24 mouse cellular contexts compared by ENCODE assay signal in the genomic region with DNA sequence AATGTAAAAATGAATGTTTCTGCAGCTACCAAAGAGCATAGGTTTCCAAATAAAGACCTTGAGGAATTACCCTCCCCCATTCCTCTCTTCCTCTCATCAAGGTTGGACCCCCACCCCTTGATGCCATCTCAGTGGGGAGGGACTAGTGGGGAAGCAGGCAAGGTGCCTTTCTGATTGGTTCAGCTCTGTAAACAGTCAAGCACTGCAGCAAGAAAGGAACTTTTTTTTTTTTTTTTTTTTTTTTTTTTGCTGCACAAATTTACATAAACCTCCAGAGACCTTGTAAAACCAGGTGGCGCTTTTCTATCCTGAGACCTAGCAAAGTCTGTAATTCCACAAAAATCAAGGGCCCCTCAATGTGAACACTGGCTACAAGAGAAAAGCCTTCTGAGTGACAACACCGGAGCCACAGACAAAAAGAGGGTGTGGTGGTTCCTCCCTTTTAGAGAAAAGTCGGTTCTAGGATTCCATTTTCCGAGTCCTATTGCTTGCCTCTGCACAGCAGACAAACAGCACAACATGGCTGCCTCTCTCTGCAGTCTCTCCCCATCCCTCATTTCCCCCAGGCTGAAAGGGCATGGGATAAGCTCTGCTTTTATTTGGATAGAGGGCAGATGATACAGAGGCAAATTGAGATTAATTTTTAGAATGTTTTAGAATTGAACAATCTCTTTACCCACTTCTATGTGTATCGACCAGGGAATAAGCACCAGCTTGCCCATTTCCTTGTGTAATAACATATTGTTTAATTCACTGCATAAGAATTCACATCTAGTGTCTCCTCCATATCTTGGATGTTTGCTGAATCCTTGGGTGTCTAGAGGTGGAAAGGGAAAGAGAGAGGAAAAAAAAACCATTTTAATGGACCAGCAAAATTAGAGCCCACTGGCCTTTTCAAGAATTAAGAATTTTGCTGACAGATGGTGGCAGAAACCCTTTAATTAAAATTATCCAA. TPM values are rescaled to one million over a fixed set of nuclear protein-coding genes. Genes with fewer than 3 reads are reported as not detected.
DNase-seq lines count a peak whose midpoint lies in the region; ATAC-seq lines count a peak whose summit lies in the region.
"Had no signal": no experiment of that assay in that cellular context is flagged by ENCODE, and none has a peak within 500 bp of the region (broad histone marks: within the 10 kb centered on the region; RNA-seq: fewer than 3 reads in every experiment).

No protein-coding gene starts in this region.

- H3K4me2 ChIP-seq in kidney, embryonic 15.5 days, result peak overlapping the region; percentile 75
- peak overlapping the region; percentile 96 for H3K4me2 ChIP-seq in neural tube, embryonic 12.5 days (replicated peaks)
- H3K4me2 ChIP-seq in heart, embryonic 11.5 days, result no peak overlapping the region
- H3K4me2 ChIP-seq: embryonic facial prominence, embryonic 12.5 days; hindbrain, embryonic 12.5 days; liver, embryonic 15.5 days; midbrain, embryonic 15.5 days had no signal

- H3K36me3 ChIP-seq in kidney, embryonic 15.5 days, result no peaks in the 10 kb centered on the region
- H3K36me3 ChIP-seq in neural tube, embryonic 12.5 days, result no peaks in the 10 kb centered on the region
- H3K36me3 ChIP-seq in heart, embryonic 11.5 days (ENCODE audit: control insufficient read depth, insufficient read depth, low read length), result no peaks in the 10 kb centered on the region
- H3K36me3 ChIP-seq: embryonic facial prominence, embryonic 12.5 days; heart, embryonic 10.5 days; hindbrain, embryonic 12.5 days; liver, embryonic 15.5 days; midbrain, embryonic 15.5 days had no signal

- H3K27ac ChIP-seq in kidney, embryonic 15.5 days, result peak overlapping the region; percentile 96
- peak overlapping the region; percentile 21; the same call in 1 of the 2 replicates for H3K27ac ChIP-seq in neural tube, embryonic 12.5 days
- H3K27ac ChIP-seq in heart, embryonic 11.5 days (ENCODE audit: low read depth, low read length), result no peak overlapping the region
- H3K27ac ChIP-seq: embryonic facial prominence, embryonic 12.5 days; heart, embryonic 10.5 days; hindbrain, embryonic 12.5 days; liver, embryonic 15.5 days; midbrain, embryonic 15.5 days had no signal

- H3K27me3 ChIP-seq in kidney, embryonic 15.5 days, result no peaks in the 10 kb centered on the region
- no peaks in the 10 kb centered on the region for H3K27me3 ChIP-seq in neural tube, embryonic 12.5 days (replicated peaks)
- peaks cover 93% of the 10 kb centered on the region for H3K27me3 ChIP-seq in heart, embryonic 11.5 days (ENCODE audit: control insufficient read depth, insufficient read depth, low read length)

- no peak overlapping the region; the same call in 1 of the 2 replicates for H3K9ac ChIP-seq in kidney, embryonic 15.5 days
- peak overlapping the region; percentile 70 for H3K9ac ChIP-seq in neural tube, embryonic 12.5 days
- H3K9ac ChIP-seq in heart, embryonic 11.5 days (ENCODE audit: low read depth, low read length), result no peak overlapping the region
- H3K9ac ChIP-seq: embryonic facial prominence, embryonic 12.5 days; hindbrain, embryonic 12.5 days; liver, embryonic 15.5 days; midbrain, embryonic 15.5 days had no signal

- no peaks in the 10 kb centered on the region for H3K9me3 ChIP-seq in kidney, embryonic 15.5 days (replicated peaks)
- no peaks in the 10 kb centered on the region for H3K9me3 ChIP-seq in neural tube, embryonic 12.5 days
- no peaks in the 10 kb centered on the region for H3K9me3 ChIP-seq in heart, embryonic 11.5 days (replicated peaks; ENCODE audit: control insufficient read depth, low read length)
- H3K9me3 ChIP-seq: embryonic facial prominence, embryonic 12.5 days; heart, embryonic 10.5 days; hindbrain, embryonic 12.5 days; liver, embryonic 15.5 days; megakaryocyte, embryonic 14.5 days; midbrain, embryonic 15.5 days had no signal

- H3K4me3 ChIP-seq in kidney, embryonic 15.5 days (replicated peaks), result peak overlapping the region; percentile 95
- 0 out of 2 replicates have a peak overlapping the region, but pooled peaks have one; percentile 3 for H3K4me3 ChIP-seq in neural tube, embryonic 12.5 days
- H3K4me3 ChIP-seq in heart, embryonic 11.5 days (ENCODE audit: low read depth, low read length), result no peak overlapping the region
- H3K4me3 ChIP-seq: embryonic facial prominence, embryonic 12.5 days; erythroblast, embryonic 14.5 days; heart, embryonic 10.5 days; hindbrain, embryonic 12.5 days; liver, embryonic 15.5 days; megakaryocyte, embryonic 14.5 days; midbrain, embryonic 15.5 days had no signal

- ATAC-seq in kidney, embryonic 15.5 days (replicated peaks; ENCODE audit: low FRiP score), result no peak
- ATAC-seq in neural tube, embryonic 12.5 days (ENCODE audit: low FRiP score, low read depth), result no peak
- no peak for ATAC-seq in heart, embryonic 11.5 days (replicated peaks; ENCODE audit: insufficient number of reproducible peaks, low FRiP score, low TSS enrichment)
- ATAC-seq: CD4-positive, CD25-positive, alpha-beta regulatory T cell, adult 4 months; forebrain, embryonic 14.5 days; inflammation-experienced regulatory T-cells, adult 6 months; midbrain, embryonic 15.5 days had no signal

- DNase-seq in adrenal gland, postnatal 10 days, result peak; percentile 4
- no peak for DNase-seq in adrenal gland, postnatal 36 days
- no peak for DNase-seq in kidney, postnatal 14 days
- DNase-seq in adipocyte (ENCODE audit: low spot score), result peak; percentile 53
- no peak for DNase-seq in ovary, postnatal 10 days (ENCODE audit: low spot score)
- DNase-seq: heart, postnatal 10 days; lung, postnatal 14 days; thymus, postnatal 4 days had no signal

- 20% methylated on average over 5 of the region's 5 CpGs for WGBS in kidney, embryonic 15.5 days
- 6% methylated on average over 5 of the region's 5 CpGs for WGBS in neural tube, embryonic 12.5 days
- 4% methylated on average over 5 of the region's 5 CpGs for WGBS in heart, embryonic 11.5 days (ENCODE audit: insufficient replicate concordance)

- peaks cover 41% of the 10 kb centered on the region for H3K4me1 ChIP-seq in kidney, embryonic 15.5 days
- H3K4me1 ChIP-seq in neural tube, embryonic 12.5 days, result peaks cover 33% of the 10 kb centered on the region
- peaks cover 8% of the 10 kb centered on the region for H3K4me1 ChIP-seq in heart, embryonic 11.5 days (ENCODE audit: control insufficient read depth, insufficient read depth, low read length)

RNA-seq across cellular contexts. Expression of a gene that starts 2.0 kb away (rescaled TPM):
- under 1 TPM; 0.33 to 0.42 TPM for total RNA-seq in adrenal gland, postnatal 10 days (2021)
- under 1 TPM; 0.17 to 0.36 TPM for total RNA-seq in adrenal gland, postnatal 36 days (2021)
- 15.2 and 15.9 TPM in 2 replicates for polyA plus RNA-seq in kidney, embryonic 15.5 days (2015; fragmentation: Nextera tagmentation; extraction: Ambion mirVana)
- 55.9 and 68.9 TPM in 2 replicates for polyA plus RNA-seq in neural tube, embryonic 12.5 days (2016; fragmentation: Nextera tagmentation; extraction: Ambion mirVana)
- polyA plus RNA-seq in heart, embryonic 11.5 days (2014; fragmentation: Nextera tagmentation; extraction: Ambion mirVana), result 2.0 and 3.1 TPM in 2 replicates
- total RNA-seq: common myeloid progenitor, adult 5-6 weeks; heart, postnatal 10 days; layer of hippocampus, postnatal 10 days had no signal
- polyA plus RNA-seq: CD4-positive, CD25-positive, alpha-beta regulatory T cell, adult 4 months; erythroblast, embryonic 14.5 days; forebrain, embryonic 14.5 days; inflammation-experienced regulatory T-cells, adult 6 months; liver, embryonic 15.5 days had no signal

RNA-seq across cellular contexts. Expression of a gene that starts 2.0 kb away (rescaled TPM):
- 10 to 100 TPM in 1 of 2 experiments, 1 to 10 TPM in 1; 7.0 to 18.8 TPM for total RNA-seq in adrenal gland, postnatal 10 days (2021)
- 10 to 100 TPM; 13.6 to 15.5 TPM for total RNA-seq in adrenal gland, postnatal 36 days (2021)
- polyA plus RNA-seq in kidney, embryonic 15.5 days (2015; fragmentation: Nextera tagmentation; extraction: Ambion mirVana), result 5.6 and 5.8 TPM in 2 replicates
- 14.2 and 16.0 TPM in 2 replicates for polyA plus RNA-seq in neural tube, embryonic 12.5 days (2016; fragmentation: Nextera tagmentation; extraction: Ambion mirVana)
- polyA plus RNA-seq in heart, embryonic 11.5 days (2014; fragmentation: Nextera tagmentation; extraction: Ambion mirVana), result not detected in 2 replicates
- total RNA-seq: common myeloid progenitor, adult 5-6 weeks; layer of hippocampus, postnatal 10 days had no signal
- polyA plus RNA-seq: CD4-positive, CD25-positive, alpha-beta regulatory T cell, adult 4 months; forebrain, embryonic 14.5 days; inflammation-experienced regulatory T-cells, adult 6 months; liver, embryonic 15.5 days; midbrain, embryonic 15.5 days had no signal

RNA-seq across cellular contexts. Expression of a gene that starts 5.3 kb away (rescaled TPM):
- total RNA-seq in adrenal gland, postnatal 10 days (2021), result 10 to 100 TPM; 25.0 to 26.2 TPM
- 10 to 100 TPM; 23.9 to 35.9 TPM for total RNA-seq in adrenal gland, postnatal 36 days (2021)
- 36.4 and 40.8 TPM in 2 replicates for polyA plus RNA-seq in kidney, embryonic 15.5 days (2015; fragmentation: Nextera tagmentation; extraction: Ambion mirVana)
- polyA plus RNA-seq in neural tube, embryonic 12.5 days (2016; fragmentation: Nextera tagmentation; extraction: Ambion mirVana), result 20.8 and 21.4 TPM in 2 replicates
- polyA plus RNA-seq in heart, embryonic 11.5 days (2014; fragmentation: Nextera tagmentation; extraction: Ambion mirVana), result 0.27 and 0.30 TPM in 2 replicates
- total RNA-seq: common myeloid progenitor, adult 5-6 weeks had no signal
- polyA plus RNA-seq: CD4-positive, CD25-positive, alpha-beta regulatory T cell, adult 4 months; cerebellum, adult 2 months; erythroblast, embryonic 14.5 days; inflammation-experienced regulatory T-cells, adult 6 months had no signal

RNA-seq across cellular contexts. Expression of a gene that starts 12.2 kb away (rescaled TPM):
- total RNA-seq in adrenal gland, postnatal 10 days (2021), result 1 to 10 TPM; 4.6 TPM
- total RNA-seq in adrenal gland, postnatal 36 days (2021), result 1 to 10 TPM; 3.8 to 4.1 TPM
- 38.1 and 40.7 TPM in 2 replicates for polyA plus RNA-seq in kidney, embryonic 15.5 days (2015; fragmentation: Nextera tagmentation; extraction: Ambion mirVana)
- polyA plus RNA-seq in neural tube, embryonic 12.5 days (2016; fragmentation: Nextera tagmentation; extraction: Ambion mirVana), result 34.4 and 36.8 TPM in 2 replicates
- 0.13 TPM in 1 of 2 replicates, not detected in the other for polyA plus RNA-seq in heart, embryonic 11.5 days (2014; fragmentation: Nextera tagmentation; extraction: Ambion mirVana)
- total RNA-seq: common myeloid progenitor, adult 5-6 weeks; layer of hippocampus, postnatal 10 days had no signal
- polyA plus RNA-seq: CD4-positive, CD25-positive, alpha-beta regulatory T cell, adult 4 months; cerebellum, adult 2 months; erythroblast, embryonic 14.5 days; forebrain, embryonic 14.5 days; hindbrain, embryonic 12.5 days; inflammation-experienced regulatory T-cells, adult 6 months; liver, embryonic 15.5 days; midbrain, embryonic 15.5 days had no signal

RNA-seq across cellular contexts. Expression of a gene that starts 16.8 kb away (rescaled TPM):
- total RNA-seq in adrenal gland, postnatal 10 days (2021), result 1 to 10 TPM in 1 of 2 experiments, under 1 TPM in 1; 0.69 to 1.7 TPM
- total RNA-seq in adrenal gland, postnatal 36 days (2021), result 1 to 10 TPM; 1.6 to 2.0 TPM
- polyA plus RNA-seq in kidney, embryonic 15.5 days (2015; fragmentation: Nextera tagmentation; extraction: Ambion mirVana), result 1.7 and 2.3 TPM in 2 replicates
- polyA plus RNA-seq in neural tube, embryonic 12.5 days (2016; fragmentation: Nextera tagmentation; extraction: Ambion mirVana), result 6.9 and 9.1 TPM in 2 replicates
- polyA plus RNA-seq in heart, embryonic 11.5 days (2014; fragmentation: Nextera tagmentation; extraction: Ambion mirVana), result 0.10 TPM in 1 of 2 replicates, not detected in the other
- total RNA-seq: common myeloid progenitor, adult 5-6 weeks; heart, postnatal 10 days; layer of hippocampus, postnatal 10 days had no signal
- polyA plus RNA-seq: CD4-positive, CD25-positive, alpha-beta regulatory T cell, adult 4 months; embryonic facial prominence, embryonic 12.5 days; erythroblast, embryonic 14.5 days; forebrain, embryonic 14.5 days; inflammation-experienced regulatory T-cells, adult 6 months; liver, embryonic 15.5 days; midbrain, embryonic 15.5 days had no signal

Comparison
In these comparisons a context has a peak if more than half of its experiments do, and no peak if none do; other contexts are left out.
1. DNase-seq: peak in adrenal gland, postnatal 10 days (single experiment) and adipocyte (single experiment); none in adrenal gland, postnatal 36 days (0 of 2), kidney, postnatal 14 days (single experiment) and ovary, postnatal 10 days (single experiment).
2. RNA of a gene that starts 5.3 kb away (polyA plus RNA-seq): 36.4 to 40.8 TPM in kidney, embryonic 15.5 days and 20.8 to 21.4 TPM in neural tube, embryonic 12.5 days; 0.27 to 0.30 TPM in heart, embryonic 11.5 days; every median in the first group is over 10 times any median in the second.